Mouse (Mus musculus): Measurements from ENCODE around the gene Grb2. TPM values are rescaled to one million over a fixed set of nuclear protein-coding genes. Genes with fewer than 3 reads are reported as not detected.

The Grb2 gene
- 14.7 and 17.2 TPM in 2 replicates for polyA plus RNA-seq (2012; rRNA removed)

DNA sequence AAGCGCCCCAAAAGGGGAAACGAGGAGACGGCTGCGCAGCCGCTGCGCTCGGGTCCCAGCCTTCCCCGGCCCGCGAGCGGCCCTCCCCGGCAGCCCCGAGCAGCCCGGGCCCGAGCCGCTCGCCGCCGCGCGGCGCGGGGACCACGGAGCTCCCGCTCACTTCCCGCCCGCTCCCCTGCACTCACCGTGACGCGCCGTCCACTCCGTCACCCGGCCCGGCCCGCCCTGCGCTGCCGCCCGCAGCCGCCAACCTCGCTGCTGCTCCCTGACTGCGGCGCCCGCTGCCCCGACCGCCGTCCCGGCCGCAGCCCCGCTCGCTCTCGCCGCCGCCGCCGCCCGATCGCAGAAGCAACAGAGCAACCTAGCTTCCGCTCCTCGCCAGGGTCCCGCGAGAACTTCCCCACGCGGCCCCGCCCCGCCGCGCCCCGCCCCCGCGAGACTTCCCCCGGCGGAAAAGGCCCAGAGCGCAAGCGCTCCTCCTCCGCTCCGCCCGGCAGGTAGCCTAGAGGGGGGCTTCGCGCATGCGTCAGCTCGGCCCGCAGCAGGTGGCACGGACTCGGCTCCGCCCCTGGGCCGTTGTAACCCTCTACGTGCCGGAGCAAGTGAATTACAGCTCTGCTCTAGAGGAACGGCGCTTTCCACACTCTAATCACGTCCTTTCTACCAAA is at the start of gene Grb2:
TSS of gene Grb2 (minus strand) at position 389 of the 668 bp plus-strand sequence.

DNA sequence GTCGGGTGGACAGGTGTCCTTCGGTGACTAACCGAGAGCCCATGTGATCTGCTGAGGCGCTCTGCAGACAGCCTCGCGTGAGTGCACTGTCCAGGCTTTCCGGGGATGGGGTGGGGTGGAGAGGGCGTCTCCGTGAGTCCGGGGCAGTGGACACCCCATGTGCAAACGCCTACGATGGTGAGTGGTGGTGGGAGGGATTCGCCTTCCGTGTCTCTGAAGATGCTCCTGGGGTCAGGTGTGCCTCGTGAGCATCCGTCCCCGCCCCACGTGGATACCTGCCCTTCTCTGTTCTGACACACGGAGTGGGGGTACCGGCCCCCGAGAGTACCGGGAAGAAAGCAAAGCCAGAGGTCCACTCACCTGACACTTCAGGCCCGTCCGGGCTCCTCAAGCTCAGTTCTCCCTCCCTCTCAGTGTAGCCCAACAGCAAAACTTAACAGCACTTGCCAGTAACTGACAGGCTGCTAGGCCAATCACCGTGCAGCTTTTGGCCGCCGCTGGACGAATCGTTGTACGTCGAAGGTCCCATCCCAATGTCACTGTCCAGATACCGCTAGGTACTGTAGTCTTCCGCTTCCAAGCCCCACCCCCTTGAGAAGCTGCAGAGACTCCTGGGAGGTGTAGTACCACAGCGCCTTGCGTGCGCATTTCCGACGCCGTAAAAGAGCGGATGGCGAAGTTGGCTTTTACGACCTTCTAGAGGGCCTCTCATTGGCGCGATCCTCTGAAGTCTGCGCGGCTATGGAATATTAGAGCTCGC is 80.5 kb downstream of the Grb2 start, which contains the start of gene Slc25a19:
TSS of gene Slc25a19 (minus strand) at position 591 of the 760 bp plus-strand sequence.

DNA sequence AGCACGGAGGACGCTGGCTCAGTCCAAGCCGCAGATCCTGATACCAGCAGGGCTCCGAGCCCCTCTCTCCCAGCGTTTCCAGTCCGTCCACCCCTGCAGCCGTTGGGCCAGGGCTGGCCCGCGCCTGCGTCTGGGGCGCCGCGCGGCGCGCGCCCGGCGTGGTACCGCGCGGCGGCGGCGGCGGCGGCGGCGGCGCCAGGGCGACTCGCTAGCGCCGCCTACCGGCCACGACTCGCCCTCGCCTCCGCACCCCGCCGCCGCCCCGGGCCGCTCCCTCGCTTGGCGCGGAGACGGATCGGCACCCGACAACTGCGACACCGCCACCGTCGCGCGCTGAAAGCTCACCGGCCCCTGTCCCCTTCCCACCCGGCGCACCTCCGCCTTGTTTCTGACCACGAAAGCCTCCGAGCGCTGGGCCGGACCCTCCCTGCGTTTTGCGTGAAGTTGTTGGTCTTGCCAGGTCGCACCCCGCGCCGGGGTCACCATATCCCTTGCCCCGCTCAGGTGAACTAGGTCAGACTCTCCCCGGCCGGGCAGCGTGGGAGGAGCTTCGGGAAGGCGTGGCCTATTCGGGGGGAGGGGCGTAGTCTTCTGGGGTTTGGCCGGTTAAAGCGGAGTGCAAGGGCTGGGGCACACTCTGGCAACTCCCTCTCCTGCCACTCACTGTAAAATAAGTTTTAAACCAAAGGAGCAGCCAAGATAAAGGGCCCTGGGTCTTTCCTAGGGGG is 95.8 kb downstream of the Grb2 start, which contains the start of gene Mif4gd:
TSS of gene Mif4gd (minus strand) at position 560 of the 728 bp plus-strand sequence.

GRCm38 (mm10) chr11:115603476-115604303 is 104.7 kb downstream of the Grb2 start, which contains the start of the genes Mrps7 and Gga3:
Gene Mrps7 (plus strand): TSS chr11:115603925.
Gene Gga3 (minus strand): TSS chr11:115604051.

Other genes starting within 250 kb of the Grb2 start
- gene Slc16a5, start 246.1 kb downstream of the Grb2 start, polyA plus RNA-seq (2012; rRNA removed), result 25.7 and 34.8 TPM in 2 replicates
- gene Armc7, start 232.9 kb downstream of the Grb2 start, polyA plus RNA-seq (2012; rRNA removed), result 6.0 and 11.3 TPM in 2 replicates
- 32.8 and 35.6 TPM in 2 replicates for gene Nt5c, start 216.7 kb downstream of the Grb2 start, polyA plus RNA-seq (2012; rRNA removed)
- gene Jpt1, start 194.2 kb downstream of the Grb2 start, polyA plus RNA-seq (2012; rRNA removed), result 192 and 238 TPM in 2 replicates
- 5.7 and 7.7 TPM in 2 replicates for gene Sumo2, start 172.3 kb downstream of the Grb2 start, polyA plus RNA-seq (2012; rRNA removed)
- gene Nup85, start 144.2 kb downstream of the Grb2 start, polyA plus RNA-seq (2012; rRNA removed), result 12.5 and 15.1 TPM in 2 replicates
- 7.9 and 9.3 TPM in 2 replicates for gene Mrps7, start 104.7 kb downstream of the Grb2 start, polyA plus RNA-seq (2012; rRNA removed)
- gene Gga3, start 104.5 kb downstream of the Grb2 start, polyA plus RNA-seq (2012; rRNA removed), result 6.8 and 15.8 TPM in 2 replicates
- 34.3 and 37.0 TPM in 2 replicates for gene Mif4gd, start 95.6 kb downstream of the Grb2 start, polyA plus RNA-seq (2012; rRNA removed)
- gene Slc25a19, start 80.3 kb downstream of the Grb2 start, polyA plus RNA-seq (2012; rRNA removed), result 10.9 and 14.6 TPM in 2 replicates
- 43.3 and 44.3 TPM in 2 replicates for gene Tmem94, start 56.8 kb upstream of the Grb2 start, polyA plus RNA-seq (2012; rRNA removed)
- gene Caskin2, start 105.0 kb upstream of the Grb2 start, polyA plus RNA-seq (2012; rRNA removed), result 26.5 and 26.7 TPM in 2 replicates
- gene Tsen54, start 106.1 kb upstream of the Grb2 start, polyA plus RNA-seq (2012; rRNA removed), result 29.9 and 48.0 TPM in 2 replicates
- gene Llgl2, start 115.5 kb upstream of the Grb2 start, polyA plus RNA-seq (2012; rRNA removed), result 187 and 224 TPM in 2 replicates
- 25.2 and 34.4 TPM in 2 replicates for gene Myo15b, start 149.8 kb upstream of the Grb2 start, polyA plus RNA-seq (2012; rRNA removed)
- gene Smim5, start 191.4 kb upstream of the Grb2 start, polyA plus RNA-seq (2012; rRNA removed), result 2.9 and 4.1 TPM in 2 replicates
- 24.8 and 28.5 TPM in 2 replicates for gene Smim6, start 203.4 kb upstream of the Grb2 start, polyA plus RNA-seq (2012; rRNA removed)
- 13.2 and 13.4 TPM in 2 replicates for gene Sap30bp, start 224.7 kb upstream of the Grb2 start, polyA plus RNA-seq (2012; rRNA removed)
- 9.7 and 12.0 TPM in 2 replicates for gene Recql5, start 224.9 kb upstream of the Grb2 start, polyA plus RNA-seq (2012; rRNA removed)

Measured in stomach, adult 2 months (tissue).